Mouse (Mus musculus): ENCODE results near the gene Irf6. TPM values are rescaled to one million over a fixed set of nuclear protein-coding genes. Genes with fewer than 3 reads are reported as not detected.

Gene Irf6
- total RNA-seq, 1 experiment = 3.6 TPM

DNA sequence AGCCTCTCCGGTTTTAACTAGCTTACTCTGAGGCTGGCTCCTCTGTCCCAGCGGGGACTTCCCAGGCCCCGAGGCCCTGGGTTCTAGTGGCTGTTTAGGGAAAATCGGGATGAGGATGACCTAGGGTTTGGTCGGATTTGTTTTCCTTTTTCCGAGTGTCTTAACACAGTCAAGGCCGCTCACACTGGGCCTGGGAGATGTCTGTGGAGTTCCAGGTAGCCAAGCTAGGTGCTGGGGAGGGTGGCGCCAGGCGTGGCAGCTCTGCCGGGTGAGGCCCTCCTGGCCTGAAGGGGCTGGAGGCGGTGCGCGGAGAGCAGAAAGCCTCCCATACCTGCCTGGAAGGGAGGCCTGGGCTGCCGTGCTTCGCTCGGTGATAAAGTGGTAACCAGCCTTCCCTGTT lies 650 bp downstream of the Irf6 start:
- TF ChIP-seq CHD2 (IDR thresholded peaks at IDR 0.05; ENCODE audit: low read depth, low read length) = no peak
- no peak for TF ChIP-seq ZC3H11A (IDR thresholded peaks at IDR 0.05; ENCODE audit: borderline replicate concordance, low read depth, low read length)
- no peak for TF ChIP-seq MAFK (IDR thresholded peaks at IDR 0.05; ENCODE audit: insufficient read depth, low read depth, low read length)
- Histone ChIP-seq H3K9me3 (ENCODE audit: control insufficient read depth, insufficient read depth, low read depth, low read length) (no peaks in the 10 kb centered on the region), H3K4me1 (ENCODE audit: control insufficient read depth in 2 of 2, insufficient read depth in 2 of 2, low read length in 2 of 2, poor library complexity in 1 of 2) (no peaks in the 10 kb centered on the region), H3K36me3 (ENCODE audit: control insufficient read depth, insufficient read depth, low read length, poor library complexity, severe bottlenecking) (no peaks in the 10 kb centered on the region), H3K4me3 (ENCODE audit: insufficient read depth in 1 of 2, low read depth in 1 of 2, low read length in 2 of 2, poor library complexity in 1 of 2, severe bottlenecking in 1 of 2) (peak overlapping the region; percentile 73 to 80), H3K9ac (ENCODE audit: insufficient read depth, low read depth, low read length, poor library complexity, severe bottlenecking) (peak overlapping the region; percentile 38), H3K27ac (ENCODE audit: insufficient read depth, low read depth, low read length, poor library complexity, severe bottlenecking) (no peak overlapping the region)
- in situ Hi-C loops (cut with MboI; ENCODE audit: low sequenced_read_pairs in 2 of 2, unreplicated experiment in 2 of 2) = no loop called here
- peak; percentile 15 for DNase-seq (ENCODE audit: low read depth, low spot score)

DNA sequence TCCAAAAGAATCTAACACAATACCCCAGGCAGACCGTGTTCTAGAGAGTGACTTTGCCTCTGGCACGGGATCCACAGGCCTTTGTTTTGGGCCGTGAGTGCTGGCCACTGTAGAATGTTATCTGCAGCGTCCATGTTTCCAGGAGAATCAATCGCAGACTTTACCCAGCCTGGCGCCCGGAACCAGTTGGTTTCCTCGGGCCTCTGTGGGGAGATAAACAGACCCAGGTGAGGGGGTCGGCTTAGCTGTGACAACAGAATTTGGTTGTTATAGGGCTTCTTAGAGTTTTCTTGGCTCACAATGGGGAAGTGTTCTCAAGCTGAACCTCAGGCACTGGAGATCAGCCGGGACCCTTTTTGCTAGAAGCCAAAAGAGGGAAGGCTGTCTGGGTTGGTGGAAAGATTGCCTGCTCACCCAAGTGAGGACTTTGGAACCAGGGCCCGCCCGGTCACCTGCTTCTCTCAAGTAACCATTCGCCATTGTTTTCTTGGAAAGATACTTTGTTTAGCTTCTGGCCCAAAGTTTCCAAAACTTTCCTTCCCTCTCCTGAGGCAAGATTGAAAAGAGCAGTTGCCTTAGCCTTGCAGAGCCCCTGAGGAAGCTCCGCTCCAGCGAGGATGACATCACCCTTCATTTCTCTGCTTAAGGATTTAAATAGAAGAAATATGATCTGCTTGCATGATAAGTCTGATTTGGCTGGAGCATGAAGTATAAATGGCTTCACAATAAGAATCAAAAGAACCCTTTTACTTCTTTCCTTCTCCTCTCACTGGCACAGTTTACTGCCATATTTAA lies 3.6 kb downstream of the Irf6 start:
- H3K4me1 ChIP-seq (ENCODE audit: control insufficient read depth in 2 of 2, insufficient read depth in 2 of 2, low read length in 2 of 2, poor library complexity in 1 of 2) = peaks cover 0 to 3% of the 10 kb centered on the region in 2 experiments; a peak in 2 of 4 replicates
- in situ Hi-C loops (cut with MboI; ENCODE audit: low sequenced_read_pairs in 2 of 2, unreplicated experiment in 2 of 2) = no loop called here
- no peak overlapping the region for H3K9ac ChIP-seq (ENCODE audit: insufficient read depth, low read depth, low read length, poor library complexity, severe bottlenecking)
- H3K9me3 ChIP-seq (ENCODE audit: control insufficient read depth, insufficient read depth, low read depth, low read length) = no peaks in the 10 kb centered on the region
- TF ChIP-seq CHD2 (IDR thresholded peaks at IDR 0.05; ENCODE audit: low read depth, low read length) (no peak), MAFK (IDR thresholded peaks at IDR 0.05; ENCODE audit: insufficient read depth, low read depth, low read length) (no peak), ZNF384 (IDR thresholded peaks at IDR 0.05; ENCODE audit: low read depth, low read length) (no peak), HCFC1 (IDR thresholded peaks at IDR 0.05; ENCODE audit: borderline replicate concordance, insufficient read depth, low read length) (no peak), ZC3H11A (IDR thresholded peaks at IDR 0.05; ENCODE audit: borderline replicate concordance, low read depth, low read length) (no peak)
- DNase-seq (ENCODE audit: low read depth, low spot score) = no peak
- no peak overlapping the region for H3K4me3 ChIP-seq (ENCODE audit: insufficient read depth in 1 of 2, low read depth in 1 of 2, low read length in 2 of 2, poor library complexity in 1 of 2, severe bottlenecking in 1 of 2)
- no peaks in the 10 kb centered on the region for H3K36me3 ChIP-seq (ENCODE audit: control insufficient read depth, insufficient read depth, low read length, poor library complexity, severe bottlenecking)
- no peak overlapping the region for H3K27ac ChIP-seq (ENCODE audit: insufficient read depth, low read depth, low read length, poor library complexity, severe bottlenecking)

DNA sequence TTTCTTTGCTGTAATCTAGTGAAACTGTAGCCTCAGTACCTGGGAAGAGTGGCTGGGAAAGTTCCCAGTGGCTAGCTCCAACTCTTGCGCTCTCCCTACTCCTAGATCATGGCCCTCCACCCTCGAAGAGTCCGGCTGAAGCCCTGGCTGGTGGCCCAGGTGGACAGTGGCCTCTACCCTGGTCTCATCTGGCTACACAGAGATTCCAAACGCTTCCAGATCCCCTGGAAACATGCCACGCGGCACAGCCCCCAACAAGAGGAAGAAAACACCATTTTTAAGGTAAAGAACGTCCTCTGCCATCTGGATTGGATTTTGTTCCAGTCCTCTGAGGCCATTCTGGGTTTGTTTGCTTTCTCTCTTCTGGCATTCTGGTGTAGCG lies 4.2 kb downstream of the Irf6 start:
- no peak overlapping the region for H3K9ac ChIP-seq (ENCODE audit: insufficient read depth, low read depth, low read length, poor library complexity, severe bottlenecking)
- no peak for DNase-seq (ENCODE audit: low read depth, low spot score)
- no peaks in the 10 kb centered on the region for H3K9me3 ChIP-seq (ENCODE audit: control insufficient read depth, insufficient read depth, low read depth, low read length)
- in situ Hi-C loops (cut with MboI; ENCODE audit: low sequenced_read_pairs in 2 of 2, unreplicated experiment in 2 of 2) = no loop called here
- no peaks in the 10 kb centered on the region for H3K36me3 ChIP-seq (ENCODE audit: control insufficient read depth, insufficient read depth, low read length, poor library complexity, severe bottlenecking)
- TF ChIP-seq ZC3H11A (IDR thresholded peaks at IDR 0.05; ENCODE audit: borderline replicate concordance, low read depth, low read length) (no peak), CHD2 (IDR thresholded peaks at IDR 0.05; ENCODE audit: low read depth, low read length) (no peak), HCFC1 (IDR thresholded peaks at IDR 0.05; ENCODE audit: borderline replicate concordance, insufficient read depth, low read length) (no peak), MAFK (IDR thresholded peaks at IDR 0.05; ENCODE audit: insufficient read depth, low read depth, low read length) (no peak)
- no peak overlapping the region for H3K4me3 ChIP-seq (ENCODE audit: insufficient read depth in 1 of 2, low read depth in 1 of 2, low read length in 2 of 2, poor library complexity in 1 of 2, severe bottlenecking in 1 of 2)
- peaks cover 0 to 3% of the 10 kb centered on the region in 2 experiments; a peak in 2 of 4 replicates for H3K4me1 ChIP-seq (ENCODE audit: control insufficient read depth in 2 of 2, insufficient read depth in 2 of 2, low read length in 2 of 2, poor library complexity in 1 of 2)
- H3K27ac ChIP-seq (ENCODE audit: insufficient read depth, low read depth, low read length, poor library complexity, severe bottlenecking) = no peak overlapping the region

DNA sequence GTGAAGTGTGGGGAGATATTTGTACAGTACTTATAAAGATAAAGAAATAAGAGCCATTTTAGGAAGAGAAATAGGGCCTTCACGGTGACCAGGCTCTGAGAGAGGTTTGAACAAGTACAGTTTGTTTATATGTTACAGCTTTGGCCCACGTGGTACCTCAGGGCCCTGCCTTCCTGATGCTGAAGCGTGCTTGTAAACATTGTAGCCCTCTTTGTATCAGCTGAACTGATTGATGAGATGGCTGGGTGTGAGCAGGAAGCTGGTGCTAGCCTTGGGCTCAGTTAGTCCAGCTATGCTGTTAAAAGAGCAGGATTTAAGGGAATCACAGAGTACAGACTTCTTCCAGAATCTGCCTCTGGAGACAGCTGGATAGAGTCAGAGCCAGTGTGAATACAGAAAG lies 6.3 kb downstream of the Irf6 start:
- in situ Hi-C loops (cut with MboI; ENCODE audit: low sequenced_read_pairs in 2 of 2, unreplicated experiment in 2 of 2) = no loop called here
- H3K36me3 ChIP-seq (ENCODE audit: control insufficient read depth, insufficient read depth, low read length, poor library complexity, severe bottlenecking) = no peaks in the 10 kb centered on the region
- TF ChIP-seq MAFK (IDR thresholded peaks at IDR 0.05; ENCODE audit: insufficient read depth, low read depth, low read length) (no peak), ZC3H11A (IDR thresholded peaks at IDR 0.05; ENCODE audit: borderline replicate concordance, low read depth, low read length) (no peak), CHD2 (IDR thresholded peaks at IDR 0.05; ENCODE audit: low read depth, low read length) (no peak), HCFC1 (IDR thresholded peaks at IDR 0.05; ENCODE audit: borderline replicate concordance, insufficient read depth, low read length) (no peak), ZNF384 (IDR thresholded peaks at IDR 0.05; ENCODE audit: low read depth, low read length) (no peak)
- H3K27ac ChIP-seq (ENCODE audit: insufficient read depth, low read depth, low read length, poor library complexity, severe bottlenecking) = no peak overlapping the region
- peaks cover 0 to 3% of the 10 kb centered on the region in 2 experiments; a peak in 2 of 4 replicates for H3K4me1 ChIP-seq (ENCODE audit: control insufficient read depth in 2 of 2, insufficient read depth in 2 of 2, low read length in 2 of 2, poor library complexity in 1 of 2)
- no peaks in the 10 kb centered on the region for H3K9me3 ChIP-seq (ENCODE audit: control insufficient read depth, insufficient read depth, low read depth, low read length)
- no peak for DNase-seq (ENCODE audit: low read depth, low spot score)
- no peak overlapping the region for H3K9ac ChIP-seq (ENCODE audit: insufficient read depth, low read depth, low read length, poor library complexity, severe bottlenecking)
- H3K4me3 ChIP-seq (ENCODE audit: insufficient read depth in 1 of 2, low read depth in 1 of 2, low read length in 2 of 2, poor library complexity in 1 of 2, severe bottlenecking in 1 of 2) = no peak overlapping the region

All from ES-E14 (cell line).